Mouse (Mus musculus) limb, embryonic 12.5 days (tissue): Measurements from ENCODE around the gene Naa20. TPM values are rescaled to one million over a fixed set of nuclear protein-coding genes. Genes with fewer than 3 reads are reported as not detected.
"Not testable (repeated sequence)": the region's sequence is repeated elsewhere in the genome, so short reads cannot be mapped to it uniquely, and the experiment has no call there.

ENCODE experiments used
- ATAC-seq: fragments of 200-750 bp; cut with Nextera tagmentation; 2 replicates; pipeline ENCODE4 v1.8.0; 2017; ENCODE audit warnings: low read depth, moderate TSS enrichment; ENCODE audit not compliant: insufficient number of reproducible peaks, insufficient read depth, low FRiP score, low TSS enrichment
- H3K27ac ChIP-seq: fragments of 300-500 bp; sonication (generic); 2 replicates; pipeline ENCODE4 v1.5.1; 2016; ENCODE audit warnings: mild to moderate bottlenecking, moderate library complexity
- H3K27me3 ChIP-seq: fragments of 300-500 bp; sonication (generic); 2 replicates; pipeline ENCODE4 v1.6.1; 2016; ENCODE audit warnings: mild to moderate bottlenecking, moderate library complexity
- H3K36me3 ChIP-seq: fragments of 300-500 bp; sonication (generic); 2 replicates; pipeline ENCODE4 v1.6.1; 2016; ENCODE audit warnings: mild to moderate bottlenecking, moderate library complexity
- H3K4me1 ChIP-seq: fragments of 300-500 bp; sonication (generic); replicated peaks from 2 replicates; pipeline ENCODE4 v1.6.1; 2016
- H3K4me2 ChIP-seq: fragments of 300-500 bp; sonication (generic); 2 replicates; pipeline ENCODE4 v1.6.1; 2016; ENCODE audit warnings: mild to moderate bottlenecking, moderate library complexity
- H3K4me3 ChIP-seq: fragments of 300-500 bp; sonication (generic); replicated peaks from 2 replicates; pipeline ENCODE4 v1.5.1; 2016; ENCODE audit warnings: mild to moderate bottlenecking
- H3K9ac ChIP-seq: fragments of 300-500 bp; sonication (generic); replicated peaks from 2 replicates; pipeline ENCODE4 v1.6.1; 2016; ENCODE audit warnings: mild to moderate bottlenecking, moderate library complexity
- H3K9me3 ChIP-seq: fragments of 300-500 bp; sonication (generic); 2 replicates; pipeline ENCODE4 v1.6.1; 2016; ENCODE audit warnings: mild to moderate bottlenecking, moderate library complexity
- WGBS: fragments of 180-500 bp; shearing (Covaris S2); methylation state at CpG from one replicate; pipeline ENCODE4 v1.1.7; 2016; 5-methylcytosine and 5-hydroxymethylcytosine counted together
- polyA plus RNA-seq: library from polyadenylated mRNA; unstranded; fragments of >200 nt; fragmentation: Nextera tagmentation; extraction: Ambion mirVana; gene quantifications from 2 replicates; pipeline ENCODE4 v1.2.1, GENCODE M21; 2016

The Naa20 gene
- polyA plus RNA-seq, 1 experiment from 2014 or later = 156 TPM

DNA sequence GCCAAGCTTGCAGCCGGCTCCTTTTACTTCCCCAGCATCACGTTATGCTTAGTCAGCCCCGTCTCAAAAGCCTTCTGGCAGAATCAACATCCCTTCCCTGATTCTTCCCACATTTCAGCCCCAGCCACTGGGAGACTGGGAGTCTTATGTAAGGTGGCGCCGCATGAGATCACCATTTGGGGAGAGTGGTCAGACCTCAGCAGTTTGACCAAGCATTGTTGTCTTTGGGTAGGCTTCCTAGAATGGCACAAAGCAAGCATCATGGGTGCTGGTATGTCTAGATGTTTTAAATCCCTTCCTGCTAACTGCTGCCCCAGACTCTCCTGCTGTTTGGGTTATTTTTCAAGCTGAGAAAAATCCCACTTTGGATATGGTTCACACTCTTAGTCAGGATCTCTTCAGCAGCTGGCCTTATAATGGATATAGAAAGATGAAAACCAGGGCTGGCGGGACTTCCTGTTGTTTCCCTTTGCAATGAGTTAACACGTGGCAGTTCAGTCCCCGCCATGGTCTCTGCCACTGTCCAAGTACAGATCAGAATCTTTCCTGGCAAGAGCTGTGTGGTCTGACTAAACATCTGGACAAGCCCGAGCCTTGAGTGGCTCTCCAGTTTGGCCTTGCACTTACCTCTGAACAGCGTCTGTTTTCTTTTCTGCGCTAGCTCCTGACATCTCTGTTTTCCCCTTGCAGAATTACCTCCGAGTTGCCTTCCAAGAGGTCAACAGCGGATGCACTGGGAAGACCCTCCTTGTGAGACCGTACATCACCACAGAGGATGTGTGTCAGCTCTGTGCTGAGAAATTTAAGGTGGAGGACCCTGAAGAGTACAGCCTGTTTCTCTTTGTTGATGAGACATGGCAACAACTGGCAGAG, 16.8 kb upstream of the Naa20 start:
- 49% methylated on average over 14 of the region's 14 CpGs for WGBS
- Histone ChIP-seq H3K4me2 (no peak overlapping the region), H3K9ac (no peak overlapping the region), H3K4me3 (no peak overlapping the region), H3K27ac (peak overlapping the region; percentile 83), H3K9me3 (no peaks in the 10 kb centered on the region), H3K36me3 (peaks cover 53% of the 10 kb centered on the region), H3K27me3 (no peaks in the 10 kb centered on the region), H3K4me1 (peaks cover 75% of the 10 kb centered on the region)
- no peak for ATAC-seq

DNA sequence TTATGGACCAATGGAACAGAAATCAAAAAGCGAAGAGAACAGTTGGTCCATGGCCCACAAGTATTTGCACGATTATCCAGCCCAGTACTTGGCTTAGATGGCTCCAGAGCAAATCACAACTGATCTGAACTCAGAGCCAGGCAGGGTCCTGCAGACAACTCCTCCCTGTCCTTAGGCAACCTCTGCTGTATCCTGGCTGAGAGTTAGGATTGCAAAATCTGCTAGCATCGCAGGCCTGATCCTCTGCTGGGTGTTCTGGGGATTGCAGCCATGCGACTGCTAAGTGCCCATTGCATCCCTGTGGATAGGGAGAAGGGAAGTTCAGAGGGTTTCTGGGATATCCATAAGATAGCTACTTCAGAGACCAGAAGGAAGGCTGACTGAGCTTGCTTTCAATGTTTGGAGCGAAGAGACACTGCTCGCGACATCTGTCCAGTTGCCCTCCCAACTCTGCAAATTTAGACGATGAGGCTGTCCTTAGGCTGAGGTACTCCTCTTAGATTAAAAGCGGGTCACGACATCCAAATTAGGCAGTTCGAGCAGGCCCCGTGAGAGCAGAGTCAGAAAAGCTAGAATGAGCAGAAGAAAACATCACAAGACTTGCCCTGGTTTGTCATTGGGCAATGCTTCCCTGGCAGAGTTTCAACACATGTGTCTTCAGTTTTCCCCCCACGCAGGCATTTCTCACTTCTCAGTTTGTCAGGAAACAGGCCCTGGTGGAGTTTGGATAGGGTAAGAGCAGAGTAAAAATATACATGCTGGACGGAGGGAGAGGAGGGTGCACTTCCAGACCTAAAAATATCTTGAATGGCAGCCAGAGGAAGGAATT, 13.7 kb upstream of the Naa20 start:
- Histone ChIP-seq H3K4me2 (no peak overlapping the region), H3K36me3 (peaks cover 45% of the 10 kb centered on the region), H3K9ac (no peak overlapping the region), H3K27ac (peak overlapping the region; percentile 84), H3K9me3 (no peaks in the 10 kb centered on the region), H3K4me3 (no peak overlapping the region), H3K27me3 (no peaks in the 10 kb centered on the region), H3K4me1 (peaks cover 48% of the 10 kb centered on the region)
- 56% methylated on average over 14 of the region's 14 CpGs for WGBS
- ATAC-seq = no peak

DNA sequence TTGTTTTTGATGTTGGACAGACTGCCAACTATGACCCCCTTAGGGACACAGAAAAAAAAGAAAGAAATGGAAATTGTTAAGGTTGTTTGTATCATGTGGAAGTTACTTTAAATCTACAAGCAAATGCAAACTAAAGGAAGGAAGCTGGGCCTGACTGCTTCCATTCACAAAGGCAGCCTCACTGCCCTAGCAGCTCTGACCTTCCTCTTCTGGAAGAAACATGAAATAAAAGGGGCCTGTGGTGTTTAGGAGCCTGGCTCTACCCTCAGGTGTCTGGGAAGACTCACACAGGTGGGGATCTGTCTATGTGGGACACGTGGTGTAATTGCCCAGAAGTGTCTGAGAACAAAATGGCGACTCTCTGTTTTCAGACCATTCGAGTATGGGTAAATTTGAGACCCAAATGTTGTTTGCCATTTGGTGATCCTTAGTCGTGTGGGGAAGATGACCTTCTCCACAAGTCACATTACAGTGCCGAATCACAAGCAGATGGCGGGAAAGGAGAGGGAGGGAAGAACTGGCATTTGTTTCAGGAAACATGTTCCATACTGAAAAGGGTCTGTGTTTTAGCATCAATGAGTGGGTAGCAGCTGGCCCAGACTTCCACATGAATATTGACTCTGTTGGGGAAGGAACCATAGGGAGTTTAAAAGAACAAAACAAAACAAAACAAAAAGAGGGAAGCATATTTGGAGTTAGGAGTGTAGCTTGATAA, 13.0 kb upstream of the Naa20 start:
- H3K27me3 ChIP-seq = no peaks in the 10 kb centered on the region
- H3K9me3 ChIP-seq = no peaks in the 10 kb centered on the region
- H3K27ac ChIP-seq = peak overlapping the region; percentile 84
- H3K4me1 ChIP-seq = peaks cover 40% of the 10 kb centered on the region
- no peak overlapping the region for H3K4me2 ChIP-seq
- ATAC-seq = no peak
- no peak overlapping the region for H3K4me3 ChIP-seq
- H3K36me3 ChIP-seq = peaks cover 37% of the 10 kb centered on the region
- 51% methylated on average over 6 of the region's 6 CpGs for WGBS
- H3K9ac ChIP-seq = no peak overlapping the region

DNA sequence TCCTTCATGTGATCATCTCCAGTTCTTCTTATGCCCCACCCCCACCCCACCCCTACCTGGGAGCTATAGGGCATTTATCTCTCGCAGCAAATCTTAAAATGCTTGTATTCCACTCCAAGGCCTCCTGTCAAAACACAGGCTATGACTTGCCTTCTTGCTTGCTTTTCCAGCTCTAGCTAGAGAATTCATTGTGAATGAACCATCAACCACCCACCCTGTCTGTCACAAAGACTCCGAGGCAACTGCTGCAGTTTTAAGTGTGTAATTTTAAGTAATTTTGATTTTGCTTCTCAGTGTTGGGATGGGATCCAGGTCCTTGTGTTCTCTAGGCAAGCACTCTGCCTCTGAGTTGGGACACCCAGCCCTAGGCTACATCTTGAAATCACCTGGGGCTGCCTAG, 11.3 kb upstream of the Naa20 start:
- WGBS = 81% methylated on average over 2 of the region's 2 CpGs
- no peak overlapping the region for H3K27ac ChIP-seq
- ATAC-seq = no peak
- peaks cover 21% of the 10 kb centered on the region for H3K36me3 ChIP-seq
- no peak overlapping the region for H3K9ac ChIP-seq
- no peaks in the 10 kb centered on the region for H3K27me3 ChIP-seq
- H3K4me2 ChIP-seq = no peak overlapping the region
- no peak overlapping the region for H3K4me3 ChIP-seq
- peaks cover 24% of the 10 kb centered on the region for H3K4me1 ChIP-seq
- no peaks in the 10 kb centered on the region for H3K9me3 ChIP-seq

DNA sequence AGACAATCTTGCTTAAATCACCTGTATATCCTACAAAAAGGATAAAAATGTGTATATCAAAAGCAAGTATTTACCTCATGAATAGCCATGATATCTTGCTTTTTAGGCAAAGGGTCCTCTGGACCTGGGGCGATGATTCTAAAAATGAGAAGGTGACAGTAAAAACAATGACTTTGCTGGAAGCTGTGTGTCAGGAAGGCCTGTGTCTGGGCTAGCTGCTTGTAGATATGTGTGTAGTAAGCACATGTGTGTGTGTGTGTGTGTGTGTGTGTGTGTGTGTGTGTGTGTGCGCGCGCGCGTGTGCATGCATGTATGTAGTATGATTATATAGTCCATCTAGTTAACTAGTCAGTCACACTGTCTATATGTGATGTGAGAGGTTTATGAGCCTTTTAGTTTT, 8.1 kb upstream of the Naa20 start:
- 94% methylated on average over 6 of the region's 6 CpGs for WGBS

DNA sequence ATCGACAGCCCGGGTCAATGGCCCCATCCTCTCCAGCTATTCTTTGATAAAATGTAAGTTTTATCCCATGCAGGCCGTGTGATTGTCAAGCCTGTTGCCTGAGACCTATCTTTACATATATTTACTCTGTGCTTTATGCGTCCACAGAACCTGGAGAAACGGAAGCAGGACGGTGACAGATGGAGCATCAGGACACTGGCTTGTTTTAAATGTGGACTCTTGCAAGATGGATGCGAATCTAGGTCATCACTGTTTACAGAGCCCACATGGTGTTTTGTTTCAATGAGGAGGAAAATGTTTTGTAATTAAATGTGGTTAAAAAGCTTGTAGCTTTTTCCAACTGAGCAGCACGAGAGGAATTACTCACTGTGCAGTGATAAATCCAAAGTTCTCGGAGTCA, 3.8 kb upstream of the Naa20 start:
- no peaks in the 10 kb centered on the region for H3K4me1 ChIP-seq
- no peak for ATAC-seq
- H3K9ac ChIP-seq = no peak overlapping the region
- H3K27me3 ChIP-seq = no peaks in the 10 kb centered on the region
- H3K4me3 ChIP-seq = no peak overlapping the region
- no peaks in the 10 kb centered on the region for H3K9me3 ChIP-seq
- no peak overlapping the region for H3K27ac ChIP-seq
- no peak overlapping the region for H3K4me2 ChIP-seq
- WGBS = 86% methylated on average over 9 of the region's 9 CpGs
- H3K36me3 ChIP-seq = no peaks in the 10 kb centered on the region

More for the DNA sequence above, 8.1 kb upstream of the Naa20 start:
- no peaks in the 10 kb centered on the region for H3K9me3 ChIP-seq
- no peak for ATAC-seq
- no peak overlapping the region for H3K4me2 ChIP-seq
- H3K36me3 ChIP-seq = no peaks in the 10 kb centered on the region
- H3K9ac ChIP-seq = no peak overlapping the region
- H3K27ac ChIP-seq = no peak overlapping the region
- no peaks in the 10 kb centered on the region for H3K27me3 ChIP-seq
- no peak overlapping the region for H3K4me3 ChIP-seq
- H3K4me1 ChIP-seq = peaks cover 7% of the 10 kb centered on the region

DNA sequence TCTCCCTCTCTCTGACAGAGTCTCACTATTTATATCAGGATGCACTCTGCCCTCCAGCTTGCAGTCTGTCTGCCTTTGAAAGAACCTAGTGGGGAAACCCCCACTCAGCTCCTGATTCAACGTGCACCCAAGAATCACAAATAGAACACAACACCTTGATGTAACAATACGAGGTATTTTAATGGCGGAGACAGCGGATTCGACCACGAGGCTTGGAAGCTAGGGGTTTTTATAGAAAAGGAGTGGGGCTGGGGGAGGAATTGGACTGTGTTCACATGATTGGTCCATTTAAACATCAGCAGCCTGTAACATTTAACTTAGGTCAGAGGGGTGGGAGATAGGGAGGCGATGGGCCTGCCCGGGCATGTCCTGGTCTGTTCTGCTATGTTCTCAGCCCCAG, 1.6 kb upstream of the Naa20 start:
- H3K4me3 ChIP-seq, H3K36me3 ChIP-seq, H3K27ac ChIP-seq, H3K4me2 ChIP-seq, H3K27me3 ChIP-seq, H3K9me3 ChIP-seq, H3K9ac ChIP-seq, ATAC-seq: not testable (repeated sequence)
- peaks cover 14% of the 10 kb centered on the region for H3K4me1 ChIP-seq
- 75% methylated on average over 8 of the region's 8 CpGs for WGBS

DNA sequence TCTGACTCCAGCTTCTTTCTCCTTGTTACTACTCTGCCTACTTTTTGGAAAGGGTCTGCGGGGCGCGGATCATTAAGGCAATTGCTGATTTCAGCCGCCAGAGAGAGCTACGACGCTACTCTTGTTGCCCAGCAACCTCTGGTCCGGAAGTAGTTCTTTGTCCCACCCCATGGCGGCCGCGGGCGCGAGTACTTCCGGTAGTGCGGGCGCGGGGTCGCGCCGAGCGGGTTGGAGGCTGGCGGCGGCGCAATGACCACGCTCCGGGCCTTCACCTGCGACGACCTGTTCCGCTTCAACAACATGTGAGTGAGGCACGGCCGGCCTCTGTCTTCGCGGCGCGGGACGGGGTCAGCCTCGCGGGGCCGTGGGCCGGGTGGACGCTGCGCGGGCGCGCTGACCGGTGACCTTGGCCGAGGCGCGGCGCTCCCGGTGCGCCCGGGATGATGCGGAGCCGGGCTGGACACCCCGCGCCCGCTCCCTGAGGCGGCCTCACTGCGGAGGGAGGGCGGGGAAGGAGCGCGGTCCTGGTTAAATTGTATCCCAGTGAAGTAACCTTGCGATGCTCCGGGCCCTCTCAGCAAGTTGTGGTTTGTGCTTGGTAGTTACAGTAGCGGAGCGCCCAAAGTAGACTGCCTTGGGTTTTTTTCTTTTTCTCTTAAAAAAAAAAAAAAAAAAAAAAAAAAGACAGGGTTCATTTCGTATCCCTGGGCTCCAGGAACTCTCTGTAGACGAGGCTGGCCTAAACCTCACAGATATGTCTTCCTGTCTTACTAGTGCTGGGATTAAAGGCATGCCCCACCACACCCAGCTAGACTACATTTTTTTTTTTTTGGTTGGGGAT, 1.4 kb downstream of the Naa20 start:
- peak overlapping the region; percentile 62 for H3K4me2 ChIP-seq
- H3K9ac ChIP-seq = peak overlapping the region; percentile 95
- peaks cover 16% of the 10 kb centered on the region; the same call in 1 of the 2 replicates for H3K36me3 ChIP-seq
- H3K9me3 ChIP-seq = no peaks in the 10 kb centered on the region
- H3K4me1 ChIP-seq = peaks cover 16% of the 10 kb centered on the region
- H3K4me3 ChIP-seq = peak overlapping the region; percentile 99
- H3K27me3 ChIP-seq = no peaks in the 10 kb centered on the region
- peak overlapping the region; percentile 85 for H3K27ac ChIP-seq
- ATAC-seq = peak; percentile 85
- WGBS = under 1% methylated on average over 68 of the region's 68 CpGs

DNA sequence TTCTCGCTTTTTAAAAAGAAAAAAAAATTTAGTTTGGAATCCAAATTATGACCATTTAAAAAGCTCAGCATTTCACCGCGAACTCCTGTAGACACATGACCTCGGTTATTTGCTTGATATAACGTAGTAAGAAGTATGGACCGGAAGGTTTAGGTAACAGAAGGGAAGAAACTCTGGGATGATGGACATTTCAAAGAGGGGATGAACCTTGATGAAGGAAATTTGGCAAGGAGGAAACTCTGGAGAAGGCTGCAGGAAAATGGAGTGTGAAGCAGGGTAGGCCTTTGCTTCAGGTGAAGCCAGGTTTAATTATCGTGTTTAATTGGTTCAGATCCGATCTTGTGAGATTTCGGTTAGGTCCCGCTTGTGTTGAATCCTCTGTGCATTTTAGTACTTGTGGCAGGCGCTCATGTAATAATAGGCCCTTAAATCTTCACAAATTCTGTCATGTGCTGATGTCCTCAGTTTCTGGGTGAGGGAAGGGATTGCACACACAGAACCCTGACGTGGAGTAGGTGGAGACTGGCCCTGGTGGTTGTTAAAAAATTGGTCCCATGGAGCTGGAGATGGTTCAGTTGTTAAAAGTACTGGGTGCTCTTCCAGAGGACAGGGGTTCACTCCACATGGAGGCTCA, 2.2 kb downstream of the Naa20 start:
- peaks cover 22% of the 10 kb centered on the region for H3K36me3 ChIP-seq
- no peaks in the 10 kb centered on the region for H3K27me3 ChIP-seq
- peaks cover 16% of the 10 kb centered on the region for H3K4me1 ChIP-seq
- no peak for ATAC-seq
- 33% methylated on average over 12 of the region's 12 CpGs for WGBS
- no peak overlapping the region for H3K27ac ChIP-seq
- no peaks in the 10 kb centered on the region for H3K9me3 ChIP-seq
- peak overlapping the region; percentile 99 for H3K4me3 ChIP-seq
- peak overlapping the region; percentile 95 for H3K9ac ChIP-seq
- H3K4me2 ChIP-seq = peak overlapping the region; percentile 62

DNA sequence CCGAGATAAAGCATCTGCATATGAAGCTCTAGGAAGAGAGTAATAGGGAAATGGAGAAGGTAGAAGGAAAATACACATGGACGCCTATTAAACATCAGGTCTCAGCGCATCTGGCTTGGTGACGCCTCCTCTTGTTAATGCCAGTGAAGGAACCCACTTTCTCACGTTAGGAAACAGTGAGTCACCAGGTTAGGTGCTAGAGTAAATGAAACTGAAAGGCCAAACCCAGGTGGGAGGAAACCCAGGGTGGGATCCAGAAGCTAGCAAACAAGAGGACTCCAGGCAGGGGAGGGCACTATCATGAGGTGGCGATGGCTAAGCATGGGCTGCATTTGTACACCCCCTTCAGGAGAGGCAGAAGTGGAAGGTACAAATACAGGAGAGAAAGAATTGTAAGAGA, 3.3 kb downstream of the Naa20 start:
- no peak overlapping the region for H3K9ac ChIP-seq
- no peaks in the 10 kb centered on the region for H3K27me3 ChIP-seq
- WGBS = 82% methylated on average over 6 of the region's 6 CpGs
- no peak for ATAC-seq
- no peak overlapping the region for H3K4me3 ChIP-seq
- peaks cover 31% of the 10 kb centered on the region for H3K36me3 ChIP-seq
- no peak overlapping the region for H3K27ac ChIP-seq
- H3K4me2 ChIP-seq = peak overlapping the region; percentile 62; the same call in 1 of the 2 replicates
- H3K4me1 ChIP-seq = peaks cover 16% of the 10 kb centered on the region
- H3K9me3 ChIP-seq = no peaks in the 10 kb centered on the region
